Mouse (Mus musculus) lung, adult 2 months (tissue): ENCODE data around the gene Trim33. TPM values are rescaled to one million over a fixed set of nuclear protein-coding genes. Genes with fewer than 3 reads are reported as not detected.

ENCODE experiments used
- DNase-seq: peaks from one replicate; pipeline ENCODE4 v3.0.0; 2022
- H3K4me1 ChIP-seq: fragments of 200-500 bp; 2 replicates; pipeline ENCODE4 v1.6.1; 2011; ENCODE audit warnings: low read length; ENCODE audit not compliant: control insufficient read depth, insufficient read depth
- H3K4me3 ChIP-seq: fragments of 200-500 bp; replicated peaks from 2 replicates; pipeline ENCODE3; 2011; ENCODE audit warnings: low read depth, mild to moderate bottlenecking, control low read depth, low read length; ENCODE audit errors: extremely low read depth
- CTCF ChIP-seq: fragments of 200-500 bp; IDR thresholded peaks from 2 replicates; pipeline ENCODE4 v1.5.1; 2011; ENCODE audit warnings: mild to moderate bottlenecking, low read length, control low read depth; ENCODE audit not compliant: insufficient read depth
- POLR2A ChIP-seq: fragments of 200-500 bp; IDR thresholded peaks from 2 replicates; pipeline ENCODE4 v1.6.1; 2011; ENCODE audit warnings: low read depth, mild to moderate bottlenecking, control low read depth, low read length, borderline replicate concordance; ENCODE audit errors: extremely low read depth
- WGBS: fragments of 180-500 bp; shearing (Covaris S2); methylation state at CpG from one replicate; pipeline ENCODE4 v1.1.7; 2018; 5-methylcytosine and 5-hydroxymethylcytosine counted together
- polyA plus RNA-seq: library from polyadenylated mRNA; depleted of rRNA; stranded (reverse); fragments of >200 nt; gene quantifications from 2 replicates; pipeline ENCODE4 v1.2.3, GENCODE M21; 2012

The Trim33 gene
- polyA plus RNA-seq, 1 experiment, result 9.7 TPM

DNA sequence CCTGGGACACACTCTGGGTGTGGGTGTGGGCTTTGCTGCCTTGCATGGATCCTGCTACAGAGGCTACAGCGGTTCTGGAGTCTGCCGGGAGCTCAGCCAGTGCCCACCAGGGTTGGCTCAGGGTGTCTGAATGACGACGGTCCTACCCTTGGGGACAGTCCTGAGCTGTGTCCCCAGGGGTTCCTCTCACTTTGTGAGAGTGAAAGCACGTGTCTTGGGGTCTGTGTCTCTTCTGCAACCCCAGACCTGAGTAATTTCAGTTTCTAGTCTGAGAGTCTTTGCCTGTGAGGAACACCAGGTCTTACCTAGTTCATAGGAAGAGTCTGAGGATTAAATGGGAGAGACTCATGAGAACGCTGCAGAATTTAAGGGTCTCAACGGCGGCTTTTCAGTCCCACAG, 101.7 kb downstream of the Trim33 start:
- 73% methylated on average over 8 of the region's 8 CpGs for WGBS
- H3K4me3 ChIP-seq, result no peak overlapping the region
- TF ChIP-seq CTCF (no peak), POLR2A (no peak)
- DNase-seq, result no peak
- no peaks in the 10 kb centered on the region for H3K4me1 ChIP-seq

DNA sequence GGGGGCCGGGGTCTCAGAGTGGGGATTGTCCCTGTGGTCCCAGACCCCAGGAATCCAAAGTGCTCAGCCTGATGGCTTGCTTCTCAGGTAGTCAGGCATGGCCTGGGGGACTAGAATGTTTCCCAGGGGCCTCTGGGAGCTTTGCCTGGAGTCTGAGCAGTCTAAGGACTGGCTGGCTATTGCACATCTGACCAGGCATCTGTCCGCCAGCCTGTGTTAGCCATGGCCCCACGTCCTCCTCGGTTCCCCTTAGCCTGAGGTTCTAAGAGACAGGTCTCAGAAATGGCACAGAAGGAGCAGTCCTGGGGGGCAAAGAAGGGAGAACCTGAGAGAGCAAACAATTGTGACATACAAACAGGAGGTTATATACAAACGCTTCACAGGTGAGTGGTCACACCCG, 102.3 kb downstream of the Trim33 start:
- WGBS, result 90% methylated on average over 6 of the region's 6 CpGs
- TF ChIP-seq CTCF, result no peak
- TF ChIP-seq POLR2A, result no peak
- Histone ChIP-seq H3K4me1 (no peaks in the 10 kb centered on the region), H3K4me3 (no peak overlapping the region)
- DNase-seq, result no peak

DNA sequence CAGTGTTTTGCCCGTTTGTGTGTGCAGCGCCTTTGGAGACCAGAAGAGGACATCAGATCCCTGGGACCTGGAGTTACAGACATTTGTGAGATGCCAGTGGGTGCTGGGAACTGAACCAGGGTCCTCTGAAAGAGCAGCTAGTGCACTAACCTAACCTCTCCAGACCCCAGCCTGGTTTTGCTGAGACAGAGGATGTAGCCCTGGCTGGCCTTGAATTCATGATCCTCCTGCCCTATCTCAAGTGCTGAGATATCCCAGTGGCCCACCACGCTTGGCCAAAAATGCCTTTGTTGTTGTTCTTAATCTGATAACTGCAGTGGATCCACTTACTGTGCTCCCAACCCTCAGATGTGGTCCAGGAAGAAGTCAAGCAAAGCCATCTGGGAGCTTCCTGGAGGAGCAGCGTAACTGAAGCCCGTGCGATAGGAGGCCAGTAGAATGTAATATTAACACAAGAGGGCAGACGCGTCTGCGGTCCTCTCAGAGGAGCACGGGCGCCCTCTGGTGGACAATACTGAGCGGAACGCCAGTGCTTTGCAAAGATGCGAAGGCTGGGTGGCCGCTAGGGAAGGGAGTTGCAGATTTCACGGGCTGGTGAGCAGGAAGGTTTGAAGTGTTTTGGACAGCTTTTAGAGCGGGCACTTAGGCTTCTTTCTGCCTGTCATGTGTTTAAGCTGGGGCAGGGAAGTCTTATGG, 103.9 kb downstream of the Trim33 start:
- TF ChIP-seq POLR2A, result no peak
- TF ChIP-seq CTCF, result peak; percentile 92
- Histone ChIP-seq H3K4me3 (no peak overlapping the region), H3K4me1 (no peaks in the 10 kb centered on the region)
- 17% methylated on average over 17 of the region's 17 CpGs for WGBS
- DNase-seq, result peak; percentile 85

DNA sequence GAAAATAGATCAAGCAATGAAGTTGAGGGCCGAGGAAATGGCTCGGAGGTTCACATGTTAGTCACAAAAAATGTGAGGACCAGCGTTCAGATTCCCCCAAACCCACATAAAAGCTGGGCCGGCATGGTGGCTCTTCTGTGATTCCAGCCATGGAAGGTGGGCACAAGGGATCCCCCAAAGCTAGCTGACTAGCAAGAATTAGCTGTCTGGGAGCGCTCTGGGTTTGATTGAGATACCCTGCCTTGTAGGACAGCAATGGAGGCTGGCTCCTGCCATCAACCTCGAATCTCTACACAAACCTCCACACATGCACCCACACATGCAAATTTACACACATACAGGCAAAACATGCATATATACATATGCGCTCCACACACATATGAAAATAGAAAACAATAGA, 105.4 kb downstream of the Trim33 start:
- WGBS, result 85% methylated on average over 7 of the region's 7 CpGs
- TF ChIP-seq CTCF (no peak), POLR2A (no peak)
- no peak for DNase-seq
- no peak overlapping the region for H3K4me3 ChIP-seq
- no peaks in the 10 kb centered on the region for H3K4me1 ChIP-seq

DNA sequence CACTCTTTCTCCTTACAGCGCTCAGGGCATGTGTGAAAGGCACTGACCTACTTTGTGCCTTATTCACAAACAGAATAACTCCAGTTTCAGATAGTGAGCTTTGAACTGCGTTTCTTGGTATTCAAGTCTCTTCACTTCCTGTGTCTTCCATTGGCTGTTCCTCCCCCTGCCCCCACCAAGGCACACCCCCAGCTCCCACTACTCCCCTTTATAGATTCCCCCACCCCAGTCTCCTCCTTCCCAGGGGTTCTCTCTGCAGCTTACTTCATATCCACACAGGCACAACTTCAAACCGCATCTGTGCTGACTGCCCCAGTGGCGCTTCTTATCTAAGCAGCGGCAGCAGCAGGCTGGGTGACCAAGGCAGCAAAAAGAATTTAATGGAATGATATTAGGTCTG, 105.9 kb downstream of the Trim33 start:
- TF ChIP-seq CTCF, result no peak
- no peak for TF ChIP-seq POLR2A
- H3K4me3 ChIP-seq, result no peak overlapping the region
- no peak for DNase-seq

DNA sequence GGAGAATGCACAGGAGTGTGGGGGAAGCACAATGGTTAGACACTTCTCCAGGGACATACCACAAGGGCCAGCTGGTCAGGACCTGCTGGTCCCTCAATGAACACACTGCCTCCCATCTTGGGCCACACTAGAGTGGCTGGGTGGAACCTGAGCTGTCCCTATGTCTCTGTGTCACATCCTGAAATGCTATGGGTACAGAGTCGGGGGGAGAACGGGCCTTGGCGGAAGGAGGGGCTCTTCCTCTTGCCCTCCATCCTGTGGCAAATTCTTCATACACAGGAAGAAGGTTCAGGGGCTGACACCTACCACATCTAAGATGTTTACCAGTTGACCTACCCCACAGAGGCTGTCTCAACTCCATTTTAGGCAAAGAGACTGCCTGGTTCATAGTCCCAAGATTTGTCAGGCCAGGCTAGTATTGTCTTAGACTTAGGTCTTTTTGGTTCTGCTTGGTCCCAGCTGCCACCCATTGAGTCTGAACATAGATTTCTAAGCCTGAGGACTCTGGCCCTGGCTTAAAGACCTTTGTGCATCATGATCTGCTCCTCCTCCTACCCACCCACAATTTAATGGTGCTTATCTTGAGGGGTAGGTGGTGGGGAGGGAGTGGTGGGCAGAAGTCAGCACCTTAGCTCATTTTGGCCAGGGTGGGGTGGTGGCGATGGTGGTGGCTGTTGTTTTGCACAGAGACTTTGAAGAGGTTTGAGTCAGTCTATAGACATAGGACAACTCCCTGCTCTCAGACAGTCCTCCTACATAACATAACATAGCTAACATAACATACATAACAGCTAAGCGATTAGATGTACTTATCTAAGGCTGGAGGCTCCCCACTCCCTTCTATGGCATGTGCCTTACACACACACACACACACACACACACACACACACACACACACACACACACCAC, 106.5 kb downstream of the Trim33 start:
- no peak overlapping the region for H3K4me3 ChIP-seq

More for the DNA sequence above, 105.9 kb downstream of the Trim33 start:
- no peaks in the 10 kb centered on the region for H3K4me1 ChIP-seq
- WGBS, result 62% methylated on average over 5 of the region's 5 CpGs

DNA sequence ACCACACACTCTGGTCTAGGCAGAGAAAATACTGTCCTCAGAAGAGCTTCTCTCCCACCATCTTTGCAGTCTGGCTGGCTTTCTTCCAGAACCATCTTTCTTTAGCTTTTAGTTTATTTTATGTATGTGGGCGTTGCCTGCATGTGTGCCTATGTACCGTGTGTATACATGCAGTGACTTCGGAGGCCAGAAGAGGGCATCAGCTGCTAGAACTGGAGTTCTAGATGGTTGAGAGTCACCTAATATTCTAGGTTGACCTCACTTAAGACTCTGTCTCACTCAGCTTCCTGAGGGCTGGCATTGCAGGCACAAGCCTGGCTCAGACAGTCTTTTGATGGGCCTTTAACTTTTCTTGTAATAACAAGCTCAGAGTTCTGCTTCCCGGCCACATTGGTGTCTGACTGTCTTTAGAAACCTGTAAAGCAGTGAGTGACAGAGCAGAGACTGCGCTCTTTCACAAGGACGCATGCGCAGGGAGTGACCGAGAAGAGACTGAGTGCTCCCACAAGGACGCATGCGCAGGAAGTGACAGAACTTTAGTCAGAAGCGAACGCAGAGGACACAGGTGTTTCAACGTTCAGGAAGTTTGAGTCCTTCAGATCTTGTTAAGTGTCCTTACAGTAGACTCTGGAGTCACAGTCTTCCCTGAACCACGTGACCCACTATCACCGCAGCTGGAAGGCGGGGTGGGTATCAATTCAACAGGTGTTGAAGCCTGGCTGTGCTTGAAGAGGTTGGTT, 107.4 kb downstream of the Trim33 start:
- H3K4me1 ChIP-seq, result no peaks in the 10 kb centered on the region
- TF ChIP-seq POLR2A (no peak), CTCF (no peak)
- no peak overlapping the region for H3K4me3 ChIP-seq
- WGBS, result 76% methylated on average over 16 of the region's 16 CpGs
- no peak for DNase-seq

More for the DNA sequence above, 106.5 kb downstream of the Trim33 start:
- DNase-seq, result no peak
- H3K4me1 ChIP-seq, result no peaks in the 10 kb centered on the region
- WGBS, result 59% methylated on average over 5 of the region's 5 CpGs
- TF ChIP-seq CTCF (no peak), POLR2A (no peak)

DNA sequence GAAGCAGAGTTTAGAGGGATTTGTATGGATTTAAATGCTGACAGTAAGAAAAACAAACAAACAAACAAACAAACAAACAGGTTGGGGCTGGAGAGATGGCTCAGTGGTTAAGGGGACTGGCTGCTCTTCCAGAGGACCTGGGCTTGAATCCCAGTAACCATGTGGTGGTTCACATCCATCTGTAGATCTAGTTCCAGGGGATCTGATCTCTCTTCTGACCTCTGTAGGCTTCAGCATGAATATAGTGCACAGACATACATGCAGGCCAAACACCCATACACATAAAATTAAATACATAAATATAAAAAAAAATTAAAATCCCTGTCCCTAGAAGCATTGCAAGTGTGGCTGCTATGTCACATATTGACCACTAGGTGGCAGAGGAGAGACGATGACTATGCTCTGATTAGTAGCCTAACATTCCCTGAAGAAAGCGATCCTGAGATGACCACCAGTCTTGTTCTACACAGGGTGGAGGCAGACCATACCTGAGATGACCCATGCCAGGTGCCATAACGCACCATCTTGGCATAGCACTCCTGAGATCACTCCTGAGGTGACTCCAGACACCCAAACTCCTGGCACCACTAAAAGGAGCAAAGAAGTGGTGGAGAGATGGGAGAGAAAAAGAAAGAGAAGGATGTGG, 113.6 kb downstream of the Trim33 start:
- 6% methylated on average over 3 of the region's 3 CpGs for WGBS

More for the DNA sequence above, 113.6 kb downstream of the Trim33 start:
- peak; percentile 20 for DNase-seq
- no peak overlapping the region for H3K4me3 ChIP-seq
- peak; percentile 14 for TF ChIP-seq CTCF
- TF ChIP-seq POLR2A, result no peak
- no peaks in the 10 kb centered on the region for H3K4me1 ChIP-seq
